Mouse (Mus musculus) erythroblast, embryonic 14.5 days (primary cell): ENCODE data around the gene Slf2. TPM values are rescaled to one million over a fixed set of nuclear protein-coding genes. Genes with fewer than 3 reads are reported as not detected.

Experiments used
- H3K27me3 ChIP-seq: 2 replicates; pipeline ENCODE4 v1.6.1; 2012; ENCODE audit warnings: inconsistent platforms; ENCODE audit not compliant: control insufficient read depth
- H3K36me3 ChIP-seq: 2 replicates; pipeline ENCODE4 v1.6.1; 2012; ENCODE audit warnings: mild to moderate bottlenecking, inconsistent platforms; ENCODE audit not compliant: control insufficient read depth
- H3K4me1 ChIP-seq: 2 replicates; pipeline ENCODE4 v1.6.1; 2012; ENCODE audit warnings: inconsistent platforms; ENCODE audit not compliant: control insufficient read depth
- H3K4me3 ChIP-seq: replicated peaks from 2 replicates; pipeline ENCODE3; 2012; ENCODE audit warnings: moderate library complexity, mild to moderate bottlenecking, inconsistent platforms
- H3K9me3 ChIP-seq: 2 replicates; pipeline ENCODE4 v1.6.1; 2012; ENCODE audit warnings: low read length, inconsistent platforms, mixed read lengths; ENCODE audit not compliant: control insufficient read depth
- GATA1 ChIP-seq: IDR thresholded peaks from 2 replicates; pipeline ENCODE4 v1.6.1; 2012; ENCODE audit warnings: low read length, inconsistent platforms, mixed read lengths
- TAL1 ChIP-seq: IDR thresholded peaks from 3 replicates; pipeline ENCODE4 v1.6.1; 2012; ENCODE audit warnings: low read length, inconsistent platforms, mixed read lengths
- polyA plus RNA-seq: library from polyadenylated mRNA; stranded (reverse); fragments of >175 nt; gene quantifications from 2 replicates; pipeline ENCODE4 v1.2.3, GENCODE M21; 2012

The Slf2 gene
- polyA plus RNA-seq, 1 experiment, result 0.61 TPM

DNA sequence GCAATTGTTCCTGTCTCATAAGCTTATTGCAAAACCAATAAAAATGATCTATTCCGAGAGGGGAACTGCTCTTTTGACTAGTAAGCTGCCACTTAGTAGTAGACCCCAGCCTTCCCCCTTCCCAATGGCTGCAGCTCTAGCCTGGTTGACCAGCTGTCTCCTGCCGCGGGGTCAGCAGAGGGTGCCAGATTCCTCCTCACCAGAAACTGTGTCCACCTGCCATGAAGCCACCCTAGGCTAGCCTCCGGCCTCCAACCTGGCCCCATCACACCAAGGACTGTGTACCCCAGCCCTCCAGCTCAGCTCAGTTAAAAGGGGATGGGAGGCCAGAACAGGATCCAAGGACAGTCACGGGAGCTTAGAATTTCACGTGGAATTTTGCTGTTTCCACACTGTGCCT lies 34.5 kb upstream of the Slf2 start:
- no peak overlapping the region for H3K4me3 ChIP-seq
- TF ChIP-seq GATA1 (no peak), TAL1 (no peak)
- H3K9me3 ChIP-seq, result no peaks in the 10 kb centered on the region
- no peaks in the 10 kb centered on the region for H3K4me1 ChIP-seq
- H3K27me3 ChIP-seq, result peaks cover 7% of the 10 kb centered on the region; the same call in 1 of the 2 replicates
- H3K36me3 ChIP-seq, result no peaks in the 10 kb centered on the region

DNA sequence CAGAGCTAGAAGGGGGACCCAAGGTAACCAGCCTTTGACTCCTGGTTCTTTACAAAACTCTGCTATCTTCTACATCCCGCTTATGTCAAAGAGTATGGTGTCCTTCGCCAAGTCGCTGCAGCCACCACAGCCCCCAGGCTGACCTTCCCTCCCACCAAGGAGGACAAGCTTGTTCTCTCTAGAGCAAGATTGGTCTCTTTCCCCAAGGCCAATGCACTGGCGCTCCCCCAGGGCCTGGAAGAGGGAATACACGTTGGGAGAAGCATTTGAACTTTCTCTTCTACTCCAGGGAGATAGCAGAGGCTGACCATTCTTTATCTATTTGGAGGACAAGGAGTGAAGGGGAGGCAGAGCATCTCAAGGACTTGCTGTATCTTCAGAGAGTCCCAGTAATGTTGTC lies 33.4 kb upstream of the Slf2 start:
- Histone ChIP-seq H3K36me3 (no peaks in the 10 kb centered on the region), H3K4me3 (no peak overlapping the region), H3K9me3 (no peaks in the 10 kb centered on the region), H3K4me1 (no peaks in the 10 kb centered on the region), H3K27me3 (peaks cover 7% of the 10 kb centered on the region; the same call in 1 of the 2 replicates)
- TF ChIP-seq GATA1 (no peak), TAL1 (no peak)

DNA sequence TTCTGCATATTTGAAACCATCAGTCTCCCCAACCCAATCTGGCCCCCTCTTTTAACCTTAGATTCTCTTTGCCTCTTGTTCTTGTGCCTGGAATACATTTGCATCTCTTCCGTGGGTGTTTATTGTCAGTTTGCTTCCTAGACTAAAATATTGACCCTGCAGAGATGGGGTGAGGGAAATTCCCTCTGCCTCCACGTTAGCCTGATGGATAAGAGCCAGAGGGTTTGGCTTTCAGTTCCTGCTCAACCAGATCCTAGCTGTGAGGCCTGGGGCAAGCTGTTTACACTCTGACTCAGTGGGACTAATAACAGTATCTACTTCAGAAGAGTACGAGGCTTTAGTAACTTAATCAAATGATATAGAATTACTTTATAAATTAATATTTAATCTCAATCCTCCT lies 32.3 kb upstream of the Slf2 start:
- TF ChIP-seq GATA1 (no peak), TAL1 (no peak)
- Histone ChIP-seq H3K9me3 (no peaks in the 10 kb centered on the region), H3K27me3 (peaks cover 4% of the 10 kb centered on the region; the same call in 1 of the 2 replicates), H3K36me3 (no peaks in the 10 kb centered on the region), H3K4me1 (no peaks in the 10 kb centered on the region), H3K4me3 (no peak overlapping the region)

GRCm38 (mm10) chr19:44899104-44899793 lies 31.7 kb upstream of the Slf2 start:
- Histone ChIP-seq H3K27me3 (peaks cover 4% of the 10 kb centered on the region; the same call in 1 of the 2 replicates), H3K9me3 (no peaks in the 10 kb centered on the region), H3K4me3 (no peak overlapping the region), H3K36me3 (no peaks in the 10 kb centered on the region), H3K4me1 (no peaks in the 10 kb centered on the region)
- no peak for TF ChIP-seq GATA1
- TF ChIP-seq TAL1, result no peak

DNA sequence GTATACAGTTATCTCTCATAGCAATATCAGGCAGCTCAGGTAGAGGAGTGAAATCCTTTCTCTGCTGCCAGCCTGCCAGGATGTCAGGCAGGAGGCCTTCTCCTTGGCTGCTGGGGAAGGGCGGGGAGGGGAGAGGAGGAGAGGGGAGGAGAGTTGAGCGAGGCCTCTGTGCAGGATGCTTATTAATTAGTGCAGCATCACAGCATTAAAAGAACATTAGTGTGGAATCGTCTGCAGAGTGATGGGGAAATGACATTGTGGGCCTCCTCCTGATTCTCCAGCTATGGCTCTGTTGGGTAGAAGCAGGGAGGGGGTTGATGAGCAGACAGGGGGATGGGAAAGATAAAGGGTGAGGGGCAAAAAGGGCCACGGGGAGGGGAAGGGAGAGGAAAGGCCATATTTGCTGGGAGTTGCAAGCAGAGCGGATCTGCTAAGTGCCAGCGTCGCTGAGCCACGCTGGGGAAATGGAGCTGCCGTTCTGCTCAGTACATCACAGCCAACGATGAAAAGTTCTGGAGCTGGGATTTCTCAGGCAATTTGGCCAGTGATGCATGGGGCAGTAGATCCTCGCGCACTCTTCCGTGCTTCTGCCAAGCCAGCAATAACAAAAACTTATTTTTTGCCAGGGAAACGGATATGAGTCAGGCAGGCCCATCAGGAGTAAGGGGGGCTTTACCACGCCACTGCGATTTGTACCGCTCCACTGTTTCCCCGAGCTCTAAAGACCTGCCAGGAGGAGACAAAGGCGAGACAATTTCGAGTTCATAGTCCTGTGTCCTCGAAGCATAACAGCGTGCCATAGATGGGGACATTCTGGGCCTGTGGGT lies 30.8 kb upstream of the Slf2 start:
- Histone ChIP-seq H3K27me3 (peaks cover 4% of the 10 kb centered on the region; the same call in 1 of the 2 replicates), H3K9me3 (no peaks in the 10 kb centered on the region), H3K4me1 (no peaks in the 10 kb centered on the region), H3K4me3 (no peak overlapping the region), H3K36me3 (no peaks in the 10 kb centered on the region)
- TF ChIP-seq GATA1, result no peak
- no peak for TF ChIP-seq TAL1

DNA sequence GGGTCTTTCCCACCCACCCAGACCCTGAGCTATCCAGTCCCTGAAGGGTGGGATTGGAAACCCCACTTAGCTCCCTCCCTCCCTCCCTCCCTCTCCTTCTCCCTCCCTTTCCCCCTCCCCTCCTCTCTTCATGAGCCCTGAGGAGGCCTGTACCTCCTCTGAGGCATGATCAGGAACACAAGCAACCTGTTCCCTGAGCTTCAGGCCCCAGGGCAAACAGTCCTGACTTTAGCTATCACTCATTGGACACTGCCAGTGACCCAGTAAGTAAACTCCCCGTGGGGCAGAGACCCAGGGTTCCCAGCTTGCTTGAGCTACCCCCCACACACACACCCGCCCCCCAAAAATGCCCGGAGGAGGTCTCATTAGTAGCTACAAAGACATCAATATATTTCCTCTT lies 29.9 kb upstream of the Slf2 start:
- Histone ChIP-seq H3K36me3 (no peaks in the 10 kb centered on the region), H3K4me3 (no peak overlapping the region), H3K4me1 (no peaks in the 10 kb centered on the region), H3K27me3 (peaks cover 3% of the 10 kb centered on the region; the same call in 1 of the 2 replicates), H3K9me3 (no peaks in the 10 kb centered on the region)
- no peak for TF ChIP-seq TAL1

DNA sequence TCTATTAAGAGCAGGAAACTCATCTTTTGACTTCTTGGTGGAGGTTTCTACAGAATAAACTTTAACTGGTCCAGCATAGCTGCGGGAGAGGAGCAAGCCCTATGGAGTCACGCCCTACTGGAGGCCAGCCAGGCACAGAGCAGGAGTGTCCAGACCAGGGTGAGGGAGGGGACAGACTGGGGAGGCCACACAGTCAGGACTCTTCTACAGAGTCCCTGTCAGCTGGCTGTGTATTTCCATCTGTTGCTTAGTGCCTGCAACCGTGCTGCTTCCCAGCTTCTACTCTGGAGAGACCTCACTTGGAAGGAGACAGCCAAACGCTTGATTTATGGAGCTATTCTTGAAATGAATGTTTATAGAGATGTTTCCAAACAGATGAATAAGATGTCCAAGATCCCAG lies 28.6 kb upstream of the Slf2 start:
- Histone ChIP-seq H3K27me3 (no peaks in the 10 kb centered on the region), H3K36me3 (no peaks in the 10 kb centered on the region), H3K4me1 (no peaks in the 10 kb centered on the region), H3K9me3 (no peaks in the 10 kb centered on the region), H3K4me3 (no peak overlapping the region)
- no peak for TF ChIP-seq GATA1
- no peak for TF ChIP-seq TAL1

DNA sequence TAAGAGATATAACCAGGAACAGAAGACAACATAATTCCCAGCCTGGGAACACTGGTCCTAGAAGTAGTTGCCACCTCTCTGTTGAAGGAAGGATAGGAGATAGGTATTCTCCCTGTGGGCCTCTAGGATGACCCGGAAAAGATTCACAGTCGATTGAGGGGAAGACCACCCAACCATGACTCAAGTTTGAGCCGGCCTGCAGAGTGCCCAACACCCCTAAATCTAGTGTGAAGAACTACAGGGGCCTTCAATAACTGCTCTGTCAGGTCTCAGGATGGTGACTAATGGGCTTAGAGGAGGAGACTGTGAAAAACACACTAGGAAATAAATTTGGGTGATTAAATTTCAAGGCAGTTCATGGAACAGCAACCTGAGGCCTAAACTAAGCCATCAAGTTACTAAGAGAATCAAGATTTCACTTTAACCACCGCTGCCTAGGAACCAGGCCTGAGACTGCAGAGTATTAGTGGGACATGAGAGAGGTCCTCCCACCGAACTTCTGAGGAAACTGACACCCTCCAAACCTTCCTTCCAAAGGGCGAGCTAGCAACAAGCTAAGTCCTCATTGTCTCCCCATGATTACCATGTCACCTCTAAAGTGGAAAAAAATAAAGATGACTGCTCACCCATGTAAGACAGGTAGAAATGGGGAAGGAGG lies 27.5 kb upstream of the Slf2 start:
- Histone ChIP-seq H3K27me3 (no peaks in the 10 kb centered on the region), H3K4me3 (no peak overlapping the region)
- TF ChIP-seq GATA1 (no peak), TAL1 (no peak)

DNA sequence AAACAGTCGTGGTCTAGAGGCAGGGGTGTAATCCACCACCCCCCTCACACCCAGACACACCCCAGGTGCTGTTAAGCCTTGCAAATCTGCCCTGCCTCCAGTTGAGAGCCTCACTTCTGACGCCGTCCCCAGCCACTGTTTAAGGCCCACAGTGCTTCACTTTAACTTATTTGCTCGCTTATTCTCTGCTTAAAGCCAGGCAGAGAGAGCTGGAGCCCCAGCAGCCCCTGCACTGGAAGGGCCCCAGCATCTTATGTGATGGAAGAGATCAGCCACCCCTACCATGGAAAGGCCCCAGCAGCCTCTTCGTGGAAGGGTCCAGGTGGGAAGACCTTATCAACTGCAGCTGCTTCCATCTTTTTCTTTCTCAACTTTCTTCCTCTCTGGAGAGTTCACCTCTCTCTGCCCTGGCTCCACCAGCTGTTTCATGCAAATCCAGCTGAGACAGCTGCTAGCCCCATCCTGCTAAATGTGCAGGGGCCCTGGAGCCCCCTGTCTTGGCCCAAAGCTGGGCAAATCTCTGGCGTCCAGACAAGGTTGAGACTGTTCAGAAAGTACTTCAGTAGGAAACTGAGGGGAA lies 26.7 kb upstream of the Slf2 start:
- Histone ChIP-seq H3K4me1 (no peaks in the 10 kb centered on the region), H3K9me3 (no peaks in the 10 kb centered on the region), H3K4me3 (no peak overlapping the region), H3K27me3 (no peaks in the 10 kb centered on the region), H3K36me3 (no peaks in the 10 kb centered on the region)
- TF ChIP-seq GATA1 (no peak), TAL1 (no peak)

More for the DNA sequence above, 27.5 kb upstream of the Slf2 start:
- no peaks in the 10 kb centered on the region for H3K9me3 ChIP-seq
- H3K36me3 ChIP-seq, result no peaks in the 10 kb centered on the region
- H3K4me1 ChIP-seq, result no peaks in the 10 kb centered on the region
